Mouse (Mus musculus): Measurements from ENCODE around the gene Ptcd3.
"Not testable (repeated sequence)": the region's sequence is repeated elsewhere in the genome, so short reads cannot be mapped to it uniquely, and the experiment has no call there.

Ptcd3 gene

GRCm38 (mm10) chr6:71908481-71909381, at the start of gene Ptcd3, which contains the start of gene Polr1a:
TSS of gene Ptcd3 (minus strand) at chr6:71908750.
TSS of gene Polr1a (plus strand) at chr6:71909053.
- in situ Hi-C loops (cut with MboI) = no loop called here

GRCm38 (mm10) chr6:71951192-71951591, 42.6 kb upstream of the Ptcd3 start:
- in situ Hi-C loops (cut with MboI) = no loop called here

GRCm38 (mm10) chr6:71950592-71950991, 42.0 kb upstream of the Ptcd3 start:
- in situ Hi-C loops (cut with MboI) = no loop called here

GRCm38 (mm10) chr6:71949721-71950120, 41.2 kb upstream of the Ptcd3 start:
- in situ Hi-C loops (cut with MboI) = no loop called here

- in situ Hi-C loops (cut with MboI) = no loop called here
Measured at GRCm38 (mm10) chr6:71946121-71946520, 37.6 kb upstream of the Ptcd3 start.

- in situ Hi-C loops (cut with MboI) = no loop called here
Measured at GRCm38 (mm10) chr6:71945101-71945500, 36.6 kb upstream of the Ptcd3 start.

DNA sequence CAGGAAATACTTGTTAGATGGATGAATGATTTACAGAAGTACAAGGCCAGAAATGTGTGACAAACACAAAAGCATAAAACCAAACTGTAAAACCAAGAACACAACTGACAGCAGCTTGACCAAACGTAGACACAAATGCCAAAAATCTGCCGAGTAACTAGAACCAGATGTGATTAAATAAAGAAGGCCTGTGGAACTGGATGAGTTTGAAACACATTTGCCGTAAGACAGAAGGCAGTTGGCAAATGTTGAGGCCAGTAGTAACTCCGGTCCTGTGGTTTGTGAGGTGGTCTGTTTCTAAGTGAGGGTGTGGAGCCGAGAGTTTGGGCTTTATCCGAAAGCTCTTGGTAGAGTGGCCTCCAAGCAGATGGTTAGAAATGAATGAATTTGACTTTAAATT, 32.4 kb upstream of the Ptcd3 start:
- in situ Hi-C loops (cut with MboI) = no loop called here

GRCm38 (mm10) chr6:71935737-71936136, 27.2 kb upstream of the Ptcd3 start:
- in situ Hi-C loops (cut with MboI) = no loop called here

DNA sequence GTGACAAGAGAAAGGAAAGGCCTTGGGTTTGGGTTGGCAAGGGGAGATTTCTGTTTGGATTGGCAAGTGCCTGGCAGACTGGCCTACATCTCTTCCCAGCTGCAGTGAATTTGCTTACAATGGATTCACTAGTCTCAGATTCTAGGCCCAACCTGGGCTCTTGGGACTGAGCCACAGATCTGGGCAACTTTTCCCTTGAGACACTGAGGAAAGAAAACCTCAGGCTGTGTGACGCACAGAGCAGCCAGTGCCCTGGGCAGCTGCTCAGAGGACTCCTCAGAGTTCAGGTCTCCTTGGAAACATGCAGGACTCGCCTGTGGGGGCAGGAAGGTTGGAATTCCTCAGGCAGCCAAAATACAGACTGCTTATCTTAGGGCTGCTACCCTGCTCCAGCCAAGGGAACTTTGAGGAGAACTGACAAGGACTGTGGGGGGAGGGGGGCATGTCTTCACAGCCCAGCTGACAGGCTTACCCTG, 25.6 kb upstream of the Ptcd3 start:
- in situ Hi-C loops (cut with MboI) = no loop called here

DNA sequence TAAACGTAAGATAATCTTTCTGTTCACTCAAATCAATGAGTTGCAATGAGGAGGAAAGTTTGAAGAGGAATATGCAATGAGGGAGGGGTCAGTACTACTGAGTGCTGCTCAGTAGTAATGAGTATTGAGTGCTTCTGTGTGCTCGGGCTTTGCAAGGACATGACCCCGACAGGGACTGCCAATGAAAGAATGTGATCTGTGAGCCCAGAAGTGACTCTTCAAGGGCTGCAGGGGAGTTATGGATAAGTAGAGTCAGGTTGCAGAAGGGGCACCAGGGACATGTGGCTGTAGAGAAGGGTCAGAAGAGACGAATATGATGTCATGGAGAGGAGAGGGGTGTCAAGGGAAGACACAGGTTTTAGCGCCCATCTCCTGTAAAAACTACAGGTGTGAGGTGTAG, 23.8 kb upstream of the Ptcd3 start:
- in situ Hi-C loops (cut with MboI) = no loop called here

GRCm38 (mm10) chr6:71930830-71931437, 22.4 kb upstream of the Ptcd3 start:
- in situ Hi-C loops (cut with MboI) = no loop called here

GRCm38 (mm10) chr6:71930053-71930452, 21.5 kb upstream of the Ptcd3 start:
- in situ Hi-C loops (cut with MboI) = no loop called here

DNA sequence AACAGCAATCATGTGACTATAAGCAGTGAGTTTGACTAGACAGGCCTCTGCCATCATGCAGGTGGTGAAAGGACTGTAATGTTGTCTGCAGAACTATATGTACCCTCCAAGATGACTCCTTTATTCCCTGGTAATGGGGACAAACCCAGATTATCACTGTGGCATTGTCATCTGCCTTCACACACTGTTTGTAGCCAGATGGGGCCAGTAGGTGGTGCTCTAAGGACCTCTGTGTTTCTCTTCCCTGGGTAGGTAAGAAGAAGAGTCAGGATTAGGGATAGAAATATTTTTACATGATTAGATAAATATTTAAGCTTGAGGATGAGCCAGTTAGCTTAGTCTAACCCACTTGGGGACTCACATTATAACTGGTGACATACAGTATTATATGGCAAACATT, 19.4 kb upstream of the Ptcd3 start:
- in situ Hi-C loops (cut with MboI) = no loop called here

GRCm38 (mm10) chr6:71925233-71925632, 16.7 kb upstream of the Ptcd3 start:
- in situ Hi-C loops (cut with MboI) = not testable (repeated sequence)

DNA sequence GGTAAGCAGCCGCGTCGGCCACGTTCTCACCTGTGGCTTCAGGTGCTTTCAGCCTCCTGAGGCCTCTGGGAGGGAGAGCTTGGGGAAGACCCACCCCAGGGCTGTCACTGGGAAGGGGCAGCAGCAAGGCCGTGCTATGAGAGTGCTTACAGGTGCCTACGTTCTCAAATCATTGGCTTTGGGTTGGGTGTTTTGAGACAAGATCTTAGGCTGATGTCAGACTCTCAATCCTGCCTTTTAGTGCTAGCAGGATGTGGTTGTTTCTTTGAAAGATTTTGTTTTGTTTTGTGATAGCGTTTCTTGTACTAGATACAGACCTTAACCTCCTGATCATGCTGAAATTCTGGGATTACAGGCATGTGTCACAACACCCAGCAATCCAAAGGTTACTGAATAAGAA, 12.2 kb upstream of the Ptcd3 start:
- in situ Hi-C loops (cut with MboI) = no loop called here

DNA sequence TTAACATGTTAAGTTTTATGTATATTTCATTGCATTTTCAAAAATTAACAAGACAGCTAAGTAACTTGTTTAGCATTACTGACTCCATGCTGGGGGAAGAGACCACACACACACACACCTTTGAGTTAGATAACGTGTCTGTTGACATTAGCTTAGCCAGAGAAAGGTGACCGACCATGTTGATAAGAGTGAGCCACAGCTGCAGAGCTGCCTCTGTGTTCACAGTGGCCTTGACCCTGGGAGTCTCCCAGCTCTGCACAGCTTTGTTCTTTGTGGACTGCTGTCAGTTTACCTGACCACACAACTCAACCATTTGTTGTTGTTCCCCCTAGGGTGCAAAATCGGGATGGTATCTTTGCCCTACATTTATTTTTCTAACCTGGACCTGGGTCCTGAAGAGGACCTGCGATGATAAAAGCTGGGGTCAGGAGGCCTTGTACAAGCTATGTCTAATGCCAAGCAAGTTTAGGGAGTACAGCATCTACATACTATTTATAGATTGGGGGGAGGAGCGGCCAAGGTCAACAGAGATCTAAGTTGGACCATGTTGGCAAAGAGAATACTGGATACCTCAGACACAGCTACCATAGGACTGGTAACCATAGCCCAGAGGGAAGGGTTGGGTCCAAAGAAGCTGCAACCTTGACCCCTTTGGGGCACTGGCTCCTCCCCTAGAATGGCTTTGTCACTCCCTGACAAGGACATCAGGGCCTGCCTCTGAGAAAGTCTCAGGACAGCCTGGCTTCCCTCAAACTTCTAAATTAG, 3.3 kb upstream of the Ptcd3 start:
- in situ Hi-C loops (cut with MboI) = no loop called here

DNA sequence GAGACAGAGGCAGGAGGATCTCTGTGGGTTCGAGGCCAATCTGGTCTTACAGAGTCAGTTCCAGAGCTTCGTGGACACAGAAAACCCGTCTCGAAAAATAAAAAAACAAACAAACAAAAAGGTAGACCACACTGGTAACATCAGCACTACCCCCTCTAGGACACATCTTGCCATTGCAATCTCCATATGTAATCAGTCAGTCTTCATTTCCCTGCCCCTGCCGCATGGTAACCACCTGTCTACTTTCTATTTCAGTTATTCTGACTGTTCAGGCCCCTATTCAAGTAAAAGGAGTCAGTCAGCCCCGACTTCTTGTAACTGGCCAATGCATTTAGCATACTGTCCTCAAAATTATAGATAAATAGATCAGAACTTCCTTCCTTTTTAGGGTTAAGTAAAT, 1.3 kb upstream of the Ptcd3 start:
- in situ Hi-C loops (cut with MboI) = no loop called here

- in situ Hi-C loops (cut with MboI) = no loop called here
Measured at GRCm38 (mm10) chr6:71909384-71909783, 834 bp upstream of the Ptcd3 start.

GRCm38 (mm10) chr6:71907702-71908235, 781 bp downstream of the Ptcd3 start:
- in situ Hi-C loops (cut with MboI) = no loop called here

DNA sequence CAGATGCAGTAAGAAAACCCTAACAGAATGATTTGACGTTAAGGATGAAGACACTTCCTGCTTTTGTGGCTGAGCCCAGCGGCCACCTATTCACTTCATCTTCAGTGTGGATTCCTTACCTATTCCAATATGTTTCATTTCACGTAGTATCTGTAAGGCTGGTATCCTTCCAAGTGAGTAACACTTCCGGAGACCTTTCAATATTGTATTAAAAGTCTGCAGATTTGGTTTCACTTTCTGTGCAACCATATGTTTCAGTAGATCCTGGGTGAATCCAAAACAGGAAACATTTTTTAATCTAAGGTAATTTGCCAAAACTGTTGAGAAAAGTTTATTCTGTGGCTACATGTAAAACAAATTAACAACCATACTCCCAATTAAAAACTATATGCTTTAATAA, 15.3 kb downstream of the Ptcd3 start:
- in situ Hi-C loops (cut with MboI) = no loop called here

- in situ Hi-C loops (cut with MboI) = no loop called here
Measured at GRCm38 (mm10) chr6:71877965-71878760, 30.4 kb downstream of the Ptcd3 start.
